Mouse (Mus musculus): ENCODE results near the gene Dnase1.
"Not testable (repeated sequence)": the region's sequence is repeated elsewhere in the genome, so short reads cannot be mapped to it uniquely, and the experiment has no call there.

GRCm38 (mm10) chr16:4080419-4080818 is 43.7 kb downstream of the Dnase1 start:
- not testable (repeated sequence) for TF ChIP-seq CTCF (IDR thresholded peaks at IDR 0.05; ENCODE audit: insufficient read depth, low read length); POLR2A (IDR thresholded peaks at IDR 0.05; ENCODE audit: borderline replicate concordance, extremely low read depth, low read depth, low read length)
